Mouse (Mus musculus) intestine, postnatal 0 days (tissue): ENCODE data around the gene Ghdc. TPM values are rescaled to one million over a fixed set of nuclear protein-coding genes. Genes with fewer than 3 reads are reported as not detected.

Experiments used
- ATAC-seq: fragments of 200-750 bp; cut with Nextera tagmentation; 2 replicates; pipeline ENCODE4 v1.8.0; 2017; ENCODE audit warnings: mild to moderate bottlenecking, moderate TSS enrichment, moderate library complexity
- H3K27ac ChIP-seq: fragments of 300-500 bp; sonication (generic); 2 replicates; pipeline ENCODE4 v1.5.1; 2014; ENCODE audit warnings: mild to moderate bottlenecking, low read depth, low read length, moderate library complexity
- H3K27me3 ChIP-seq: fragments of 300-500 bp; sonication (generic); replicated peaks from 2 replicates; pipeline ENCODE4 v1.6.1; 2014; ENCODE audit warnings: low read length, mixed read lengths; ENCODE audit not compliant: control insufficient read depth, insufficient read depth
- H3K36me3 ChIP-seq: fragments of 300-500 bp; sonication (generic); 2 replicates; pipeline ENCODE4 v1.6.1; 2014; ENCODE audit warnings: mild to moderate bottlenecking, moderate library complexity; ENCODE audit not compliant: control insufficient read depth, insufficient read depth
- H3K4me1 ChIP-seq: fragments of 300-500 bp; sonication (generic); replicated peaks from 2 replicates; pipeline ENCODE4 v1.6.1; 2014; ENCODE audit warnings: antibody characterized with exemption, low read length, mixed read lengths; ENCODE audit not compliant: control insufficient read depth, insufficient read depth
- H3K4me2 ChIP-seq: fragments of 300-500 bp; sonication (generic); replicated peaks from 2 replicates; pipeline ENCODE4 v1.6.1; 2014; ENCODE audit warnings: low read depth, mild to moderate bottlenecking, moderate library complexity
- H3K4me3 ChIP-seq: fragments of 300-500 bp; sonication (generic); 2 replicates; pipeline ENCODE4 v1.5.1; 2014; ENCODE audit warnings: low read depth, low read length
- H3K9ac ChIP-seq: fragments of 300-500 bp; sonication (generic); 2 replicates; pipeline ENCODE4 v1.6.1; 2014; ENCODE audit warnings: mild to moderate bottlenecking, low read depth, low read length
- H3K9me3 ChIP-seq: fragments of 300-500 bp; sonication (generic); 2 replicates; pipeline ENCODE4 v1.6.1; 2016; ENCODE audit warnings: mixed run types; ENCODE audit not compliant: control insufficient read depth
- CTCF ChIP-seq: sonication (generic); IDR thresholded peaks from 2 replicates; pipeline ENCODE4 v1.5.1; 2016; ENCODE audit warnings: low read depth, mild to moderate bottlenecking, control low read depth, antibody characterized with exemption, moderate library complexity
- whole genome bisulfite sequencing: fragments of 180-500 bp; shearing (Covaris S2); extraction: QIAGEN DNeasy Blood & Tissue Kit; methylation state at CpG from one replicate; pipeline ENCODE4 v1.1.7; 2014; 5-methylcytosine and 5-hydroxymethylcytosine counted together
- polyA plus RNA-seq: library from polyadenylated mRNA; unstranded; fragments of >200 nt; fragmentation: Nextera tagmentation; extraction: Ambion mirVana; gene quantifications from 2 replicates; pipeline ENCODE4 v1.2.1, GENCODE M21; 2015

Gene Ghdc
- polyA plus RNA-seq, 1 experiment from 2014 or later, result 5.2 TPM

- ATAC-seq, result peak; percentile 81
- no peak for TF ChIP-seq CTCF
- WGBS, result 42% methylated on average over 3 of the region's 3 CpGs
Observed at GRCm38 (mm10) chr11:100719312-100719711, 51.4 kb downstream of the Ghdc start.

GRCm38 (mm10) chr11:100718866-100719265 lies 51.9 kb downstream of the Ghdc start:
- 85% methylated on average over 4 of the region's 4 CpGs for WGBS

More at GRCm38 (mm10) chr11:100719312-100719711, 51.4 kb downstream of the Ghdc start:
- Histone ChIP-seq H3K27ac (peak overlapping the region; percentile 80), H3K4me2 (no peak overlapping the region), H3K9me3 (no peaks in the 10 kb centered on the region), H3K4me1 (peaks cover 13% of the 10 kb centered on the region; the same call in 1 of the 2 replicates), H3K27me3 (no peaks in the 10 kb centered on the region), H3K9ac (no peak overlapping the region), H3K36me3 (peaks cover 50% of the 10 kb centered on the region), H3K4me3 (no peak overlapping the region)

GRCm38 (mm10) chr11:100718462-100718861 lies 52.3 kb downstream of the Ghdc start:
- no peak for ATAC-seq
- H3K9me3 ChIP-seq, result no peaks in the 10 kb centered on the region
- H3K27ac ChIP-seq, result peak overlapping the region; percentile 80
- no peak for TF ChIP-seq CTCF
- H3K36me3 ChIP-seq, result peaks cover 50% of the 10 kb centered on the region
- peaks cover 12% of the 10 kb centered on the region; the same call in 1 of the 2 replicates for H3K4me1 ChIP-seq
- H3K4me2 ChIP-seq, result no peak overlapping the region
- H3K9ac ChIP-seq, result 0 out of 2 replicates have a peak overlapping the region, but pooled peaks have one; percentile 7
- H3K27me3 ChIP-seq, result no peaks in the 10 kb centered on the region
- H3K4me3 ChIP-seq, result no peak overlapping the region
- 95% methylated on average over 7 of the region's 7 CpGs for WGBS

More at GRCm38 (mm10) chr11:100718866-100719265, 51.9 kb downstream of the Ghdc start:
- no peak overlapping the region for H3K4me3 ChIP-seq
- H3K4me1 ChIP-seq, result peaks cover 12% of the 10 kb centered on the region; the same call in 1 of the 2 replicates
- H3K36me3 ChIP-seq, result peaks cover 50% of the 10 kb centered on the region
- no peak for TF ChIP-seq CTCF
- peak overlapping the region; percentile 80 for H3K27ac ChIP-seq
- peak; percentile 3; the same call in 1 of the 2 replicates for ATAC-seq
- 0 out of 2 replicates have a peak overlapping the region, but pooled peaks have one; percentile 7 for H3K9ac ChIP-seq
- no peak overlapping the region for H3K4me2 ChIP-seq
- no peaks in the 10 kb centered on the region for H3K27me3 ChIP-seq
- no peaks in the 10 kb centered on the region for H3K9me3 ChIP-seq

GRCm38 (mm10) chr11:100716649-100717048 lies 54.1 kb downstream of the Ghdc start:
- Histone ChIP-seq H3K36me3 (peaks cover 50% of the 10 kb centered on the region), H3K27me3 (no peaks in the 10 kb centered on the region), H3K4me1 (peaks cover 10% of the 10 kb centered on the region; the same call in 1 of the 2 replicates), H3K4me3 (no peak overlapping the region), H3K27ac (no peak overlapping the region), H3K4me2 (no peak overlapping the region), H3K9ac (no peak overlapping the region), H3K9me3 (no peaks in the 10 kb centered on the region)
- no peak for ATAC-seq
- no peak for TF ChIP-seq CTCF
- 88% methylated on average over 3 of the region's 3 CpGs for WGBS

Other genes starting within 250 kb of the Ghdc start
- 29.3 and 29.5 TPM in 2 replicates for gene Acly, start 243.0 kb downstream of the Ghdc start, polyA plus RNA-seq
- 0.18 and 0.22 TPM in 2 replicates for gene Ttc25, start 225.3 kb downstream of the Ghdc start, polyA plus RNA-seq
- 15.6 and 16.3 TPM in 2 replicates for gene Cnp, start 196.1 kb downstream of the Ghdc start, polyA plus RNA-seq
- 52.2 and 55.7 TPM in 2 replicates for gene Nkiras2, start 151.7 kb downstream of the Ghdc start, polyA plus RNA-seq
- 72.9 and 80.2 TPM in 2 replicates for gene Dnajc7, start 150.8 kb downstream of the Ghdc start, polyA plus RNA-seq
- 0.09 and 0.20 TPM in 2 replicates for gene Zfp385c, start 78.5 kb downstream of the Ghdc start, polyA plus RNA-seq
- 9.8 and 10.0 TPM in 2 replicates for gene Dhx58, start 66.7 kb downstream of the Ghdc start, polyA plus RNA-seq
- 11.8 and 12.3 TPM in 2 replicates for gene Kat2a, start 58.5 kb downstream of the Ghdc start, polyA plus RNA-seq
- 0.44 and 0.65 TPM in 2 replicates for gene Hspb9, start 57.1 kb downstream of the Ghdc start, polyA plus RNA-seq
- 62.2 and 62.7 TPM in 2 replicates for gene Rab5c, start 32.7 kb downstream of the Ghdc start, polyA plus RNA-seq
- 0.04 and 0.12 TPM in 2 replicates for gene Kcnh4, start 11.0 kb downstream of the Ghdc start, polyA plus RNA-seq
- gene Hcrt, start 8.0 kb downstream of the Ghdc start, polyA plus RNA-seq, result not detected in 2 replicates
- gene Stat5b, start 79.8 kb upstream of the Ghdc start, polyA plus RNA-seq, result 13.0 and 13.3 TPM in 2 replicates
- gene Stat5a, start 88.4 kb upstream of the Ghdc start, polyA plus RNA-seq, result 4.8 TPM in 2 replicates
- gene Stat3, start 168.6 kb upstream of the Ghdc start, polyA plus RNA-seq, result 61.2 and 68.6 TPM in 2 replicates
- 191 and 207 TPM in 2 replicates for gene Cavin1, start 199.9 kb upstream of the Ghdc start, polyA plus RNA-seq
- gene Atp6v0a1, start 238.5 kb upstream of the Ghdc start, polyA plus RNA-seq, result 62.1 and 67.2 TPM in 2 replicates